Mouse (Mus musculus) left cerebral cortex, adult 9 months (tissue): Measurements from ENCODE around the gene Qrich1.

Source experiments
- DNase-seq, 2 experiments: peaks; one replicate each; pipeline ENCODE4 v3.0.0; 2022; ENCODE audit warnings: low spot score in 2 of 2

Qrich1 gene

GRCm38 (mm10) chr9:108516380-108517251 is at the start of gene Qrich1:
Gene Qrich1, plus strand, starts transcription at chr9:108516806.
- peak; percentile 92 to 96 for DNase-seq

GRCm38 (mm10) chr9:108469430-108469829 is 47.2 kb upstream of the Qrich1 start:
- DNase-seq: no peak

- no peak for DNase-seq
Measured at GRCm38 (mm10) chr9:108469845-108470244, 46.8 kb upstream of the Qrich1 start.

GRCm38 (mm10) chr9:108474528-108474927 is 42.1 kb upstream of the Qrich1 start:
- DNase-seq: no peak

- no peak for DNase-seq
Measured at GRCm38 (mm10) chr9:108478638-108479156, 37.9 kb upstream of the Qrich1 start.

GRCm38 (mm10) chr9:108479241-108479640 is 37.4 kb upstream of the Qrich1 start:
- no peak for DNase-seq

- no peak for DNase-seq
Measured at GRCm38 (mm10) chr9:108479721-108480351, 36.8 kb upstream of the Qrich1 start, which contains the start of gene Lamb2. Gene Lamb2, plus strand, starts transcription at chr9:108479736.

GRCm38 (mm10) chr9:108480813-108481519 is 35.6 kb upstream of the Qrich1 start:
- no peak for DNase-seq

- DNase-seq: no peak
Measured at GRCm38 (mm10) chr9:108481520-108482210, 34.9 kb upstream of the Qrich1 start.

- no peak for DNase-seq
Measured at GRCm38 (mm10) chr9:108483051-108483790, 33.4 kb upstream of the Qrich1 start.

- DNase-seq: no peak
Measured at GRCm38 (mm10) chr9:108484021-108484420, 32.6 kb upstream of the Qrich1 start.

GRCm38 (mm10) chr9:108485301-108485875 is 31.2 kb upstream of the Qrich1 start:
- no peak for DNase-seq

GRCm38 (mm10) chr9:108486973-108487530 is 29.6 kb upstream of the Qrich1 start:
- DNase-seq: no peak

- no peak for DNase-seq
Measured at GRCm38 (mm10) chr9:108488403-108488802, 28.2 kb upstream of the Qrich1 start.

- DNase-seq: no peak
Measured at GRCm38 (mm10) chr9:108489215-108489614, 27.4 kb upstream of the Qrich1 start.

- no peak for DNase-seq
Measured at GRCm38 (mm10) chr9:108489702-108490558, 26.7 kb upstream of the Qrich1 start.

- DNase-seq: peak; percentile 92 to 96
Measured at GRCm38 (mm10) chr9:108490559-108491285, 25.9 kb upstream of the Qrich1 start, which contains the start of gene Usp19. Gene Usp19, plus strand, starts transcription at chr9:108490602.

GRCm38 (mm10) chr9:108491286-108491580 is 25.4 kb upstream of the Qrich1 start:
- DNase-seq: no peak
